Mouse (Mus musculus) kidney, adult 18-20 months (tissue): ENCODE measurements at regions not wholly inside any gene's neighbourhood (a gene's known extent, or its start where the extent isn't known, plus 50 kb on each side); places are given as distances from the start of the nearest gene placed in this dataset.

Experiments
- DNase-seq: peaks from one replicate; pipeline ENCODE4 v3.0.0; 2021

DNA sequence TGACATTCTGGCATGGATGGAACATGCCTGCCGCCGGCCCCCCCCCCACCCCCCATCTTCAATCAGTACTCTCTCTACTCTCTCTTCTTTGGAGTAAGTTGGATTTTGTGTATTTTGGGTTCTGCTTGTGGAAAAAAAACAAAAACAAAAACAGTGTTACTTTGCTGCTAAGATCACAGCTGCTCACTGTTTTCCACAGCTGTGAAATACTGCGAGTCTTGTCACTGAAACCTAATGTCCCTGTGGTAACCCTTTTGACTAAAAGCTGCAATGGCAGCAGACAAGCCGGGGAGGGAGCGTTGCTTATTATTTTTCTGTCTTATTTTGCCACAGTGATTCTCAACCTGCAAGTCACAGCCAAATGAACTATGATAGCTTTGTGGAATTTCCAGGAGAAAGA is 51.3 kb upstream of the Frmd6 start:
- DNase-seq: no peak

DNA sequence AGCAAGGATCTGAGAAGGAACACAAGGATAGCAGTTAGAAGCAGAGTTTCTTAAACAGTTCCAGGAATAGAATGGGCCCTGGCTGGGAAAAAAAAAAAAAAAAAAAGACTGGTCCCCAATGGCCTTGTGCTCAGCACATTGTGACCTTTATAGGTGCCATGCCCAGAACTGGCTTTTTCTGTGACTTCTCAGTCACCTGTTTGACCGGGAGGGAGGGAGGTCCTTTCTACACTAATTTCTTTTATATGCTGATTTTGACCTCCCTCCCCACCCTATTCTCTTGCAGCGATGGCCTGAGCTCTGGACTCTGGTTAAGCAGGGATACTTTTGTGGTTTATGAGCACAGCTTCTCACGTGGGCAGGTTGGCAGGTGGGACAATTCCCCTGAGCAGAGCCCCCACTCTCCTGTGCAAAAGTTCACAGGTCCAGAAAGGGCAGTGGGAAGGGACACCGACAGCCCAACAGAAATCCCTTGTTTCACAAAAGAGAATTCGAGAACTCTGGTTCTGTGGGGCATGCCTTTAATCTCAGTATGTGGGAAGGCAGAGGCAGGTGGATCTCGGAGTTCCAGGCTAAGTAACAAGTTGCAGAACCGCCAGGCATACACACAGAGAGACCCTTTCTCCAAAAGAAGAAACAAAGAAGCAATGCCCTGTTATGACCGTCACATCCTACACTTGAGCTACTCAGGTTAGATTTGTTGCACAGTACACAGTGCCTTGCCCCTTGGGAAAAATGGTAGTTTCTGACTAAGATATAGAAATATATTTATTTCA is 50.3 kb upstream of the Frmd6 start:
- no peak for DNase-seq
